Mouse (Mus musculus) kidney, adult 18-20 months (tissue): ENCODE measurements at regions not wholly inside any gene's neighbourhood (a gene's known extent, or its start where the extent isn't known, plus 50 kb on each side); places are given as distances from the start of the nearest gene placed in this dataset.

Experiments used
- DNase-seq: peaks from one replicate; pipeline ENCODE4 v3.0.0; 2021

- DNase-seq = no peak
Measured at GRCm38 (mm10) chr1:73299978-73300688, 284.4 kb upstream of the Tnp1 start.

- DNase-seq = no peak
Measured at GRCm38 (mm10) chr1:73285342-73285741, 269.6 kb upstream of the Tnp1 start.

GRCm38 (mm10) chr1:73274480-73274879, 258.8 kb upstream of the Tnp1 start:
- peak; percentile 21 for DNase-seq

GRCm38 (mm10) chr1:73270787-73271391, 255.2 kb upstream of the Tnp1 start:
- DNase-seq = no peak

- DNase-seq = no peak
Measured at GRCm38 (mm10) chr1:73269051-73269755, 253.5 kb upstream of the Tnp1 start.

GRCm38 (mm10) chr1:73265009-73265408, 249.3 kb upstream of the Tnp1 start:
- DNase-seq = no peak

GRCm38 (mm10) chr1:73264245-73264644, 248.5 kb upstream of the Tnp1 start:
- no peak for DNase-seq

- no peak for DNase-seq
Measured at GRCm38 (mm10) chr1:73259525-73260098, 243.9 kb upstream of the Tnp1 start.

GRCm38 (mm10) chr1:73257263-73257662, 241.6 kb upstream of the Tnp1 start:
- no peak for DNase-seq

GRCm38 (mm10) chr1:73251911-73252356, 236.2 kb upstream of the Tnp1 start:
- DNase-seq = no peak

- no peak for DNase-seq
Measured at GRCm38 (mm10) chr1:73244016-73244415, 228.3 kb upstream of the Tnp1 start.

- DNase-seq = no peak
Measured at GRCm38 (mm10) chr1:73242290-73242689, 226.6 kb upstream of the Tnp1 start.

GRCm38 (mm10) chr1:73236867-73237266, 221.2 kb upstream of the Tnp1 start:
- DNase-seq = no peak

- no peak for DNase-seq
Measured at GRCm38 (mm10) chr1:73233636-73234035, 217.9 kb upstream of the Tnp1 start.

- DNase-seq = peak; percentile 43
Measured at GRCm38 (mm10) chr1:73233041-73233440, 217.3 kb upstream of the Tnp1 start.

- no peak for DNase-seq
Measured at GRCm38 (mm10) chr1:73230611-73231010, 214.9 kb upstream of the Tnp1 start.

GRCm38 (mm10) chr1:73227246-73227645, 211.5 kb upstream of the Tnp1 start:
- no peak for DNase-seq

GRCm38 (mm10) chr1:73221863-73222262, 206.2 kb upstream of the Tnp1 start:
- DNase-seq = peak; percentile 36

- no peak for DNase-seq
Measured at GRCm38 (mm10) chr1:73214305-73214946, 198.7 kb upstream of the Tnp1 start.

- no peak for DNase-seq
Measured at GRCm38 (mm10) chr1:73207421-73207820, 191.7 kb upstream of the Tnp1 start.

- no peak for DNase-seq
Measured at GRCm38 (mm10) chr1:73205788-73206187, 190.1 kb upstream of the Tnp1 start.

- DNase-seq = peak; percentile 24
Measured at GRCm38 (mm10) chr1:73200112-73200511, 184.4 kb upstream of the Tnp1 start.

GRCm38 (mm10) chr1:73190832-73191231, 175.1 kb upstream of the Tnp1 start:
- no peak for DNase-seq
